Mouse (Mus musculus) frontal cortex, adult 2 months (tissue): ENCODE measurements at regions not wholly inside any gene's neighbourhood (a gene's known extent, or its start where the extent isn't known, plus 50 kb on each side); places are given as distances from the start of the nearest gene placed in this dataset.

Experiments
- DNase-seq, 2 experiments: peaks; one replicate each; pipeline ENCODE4 v3.0.0; 2022; ENCODE audit warnings: low spot score in 1 of 2; ENCODE audit errors: extremely low spot score in 1 of 2

GRCm38 (mm10) chr10:56753576-56753975 is 376.4 kb downstream of the Gja1 start:
- no peak for DNase-seq

DNA sequence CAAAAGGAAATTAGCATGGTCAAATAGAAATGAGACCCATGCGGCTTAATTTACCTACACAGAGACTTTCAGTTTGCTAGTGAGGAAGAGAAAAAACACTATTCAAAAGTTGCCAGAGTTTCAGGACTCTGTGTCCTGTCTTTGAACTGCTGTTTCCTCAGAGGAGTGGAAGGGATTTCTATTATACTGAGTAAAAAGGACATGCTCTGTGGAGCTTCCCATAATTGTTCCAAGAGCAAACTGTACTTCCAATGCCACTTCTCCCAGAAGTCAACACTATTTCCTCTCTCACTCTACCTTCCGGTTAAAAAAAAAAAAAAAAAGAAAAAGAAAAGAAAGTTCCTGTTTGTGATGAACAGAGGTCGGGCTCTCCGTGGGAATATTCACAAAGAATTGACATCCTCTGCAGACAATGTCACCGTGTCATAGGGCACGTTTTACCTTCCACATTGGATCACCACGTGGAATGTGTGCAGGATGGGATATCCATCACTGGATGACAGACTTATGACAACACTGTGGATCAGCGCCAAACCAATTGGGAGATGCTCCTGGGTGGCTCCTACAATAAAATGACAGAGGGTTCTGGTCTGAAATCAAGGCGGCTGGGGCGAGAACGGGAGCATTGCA is 377.5 kb downstream of the Gja1 start:
- peak in 1 of 2 experiments; percentile 5 for DNase-seq

GRCm38 (mm10) chr10:56770629-56771028 is 393.5 kb downstream of the Gja1 start:
- DNase-seq, result no peak

DNA sequence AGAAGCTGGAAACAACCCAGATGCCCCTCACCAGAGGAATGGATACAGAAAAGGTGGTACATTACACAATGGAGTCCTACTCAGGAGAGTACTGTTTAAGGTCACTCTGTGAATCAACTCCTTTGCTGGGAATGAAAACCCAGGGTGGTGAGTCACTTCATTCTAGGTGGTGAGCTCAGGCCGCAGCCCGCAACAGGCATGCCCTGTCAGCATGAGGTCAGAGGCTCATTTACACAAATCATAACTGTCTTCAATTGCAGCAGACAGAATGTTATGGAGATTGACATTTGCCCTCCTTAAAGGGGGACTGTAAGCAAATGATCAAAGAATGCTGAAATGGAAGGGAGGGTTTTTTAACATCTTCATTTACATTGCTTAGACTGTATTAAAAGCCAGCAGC is 405.1 kb downstream of the Gja1 start:
- no peak for DNase-seq

DNA sequence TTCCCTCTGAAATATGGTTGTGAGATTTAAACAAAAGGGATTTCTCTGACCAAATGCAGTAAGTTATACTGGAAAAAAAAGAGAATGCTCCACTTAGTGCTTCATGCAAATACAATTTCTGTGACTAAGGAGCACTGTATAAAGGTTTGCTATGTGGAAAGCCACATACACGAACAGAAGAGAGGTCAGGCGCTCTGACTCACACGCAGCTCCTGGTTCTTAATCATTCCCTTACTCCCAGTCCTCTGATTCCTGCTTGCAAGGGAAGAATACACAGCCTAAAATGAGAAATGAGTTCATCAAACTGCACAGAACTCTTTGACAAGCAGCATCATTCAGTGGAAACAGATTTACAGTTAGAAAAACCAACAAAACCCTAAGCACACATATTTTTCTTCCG is 406.8 kb downstream of the Gja1 start:
- DNase-seq, result no peak

DNA sequence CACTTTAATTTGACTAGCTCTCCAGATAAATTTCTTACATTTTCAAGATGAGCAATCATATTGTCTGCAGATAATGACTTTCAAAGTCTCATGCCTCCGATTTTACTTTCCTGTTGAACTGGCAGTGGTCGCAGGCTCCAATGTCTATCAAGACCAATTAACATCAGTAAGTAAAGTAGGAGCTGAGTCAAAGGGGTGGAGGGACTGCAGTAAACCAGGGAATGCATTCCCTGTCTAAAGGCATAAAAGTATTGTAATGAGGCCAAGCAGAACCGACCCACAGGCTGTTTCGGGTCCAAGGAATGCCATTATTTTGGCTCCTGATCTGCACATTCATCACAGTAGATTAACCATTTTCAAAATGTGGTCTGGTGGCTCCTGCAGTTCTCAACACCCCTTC is 411.0 kb downstream of the Gja1 start:
- DNase-seq, result no peak

DNA sequence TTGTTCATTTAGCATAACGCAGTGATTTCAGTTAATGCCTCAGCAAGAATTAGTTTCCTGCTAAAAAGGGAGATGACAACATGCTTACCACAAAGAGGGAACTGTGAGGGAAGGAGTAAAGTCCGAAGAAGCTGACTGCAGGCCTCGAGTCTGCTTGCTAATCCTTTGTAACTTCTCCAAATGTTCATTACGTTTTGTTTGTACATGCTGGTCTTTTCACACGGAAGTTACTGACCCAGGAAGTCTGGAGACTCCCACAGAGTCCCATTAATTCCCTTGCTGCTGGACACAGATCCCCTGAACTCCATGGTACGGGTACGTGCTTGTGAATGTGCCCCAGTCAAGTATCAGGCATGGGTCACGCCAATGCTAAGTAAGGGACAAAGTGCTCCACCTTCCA is 415.9 kb downstream of the Gja1 start:
- peak in 1 of 2 experiments; percentile 0 for DNase-seq

GRCm38 (mm10) chr10:56795396-56795795 is 418.3 kb downstream of the Gja1 start:
- DNase-seq, result no peak

GRCm38 (mm10) chr10:56799307-56799706 is 422.2 kb downstream of the Gja1 start:
- DNase-seq, result no peak

- no peak for DNase-seq
Observed at GRCm38 (mm10) chr10:56799745-56800144, 422.6 kb downstream of the Gja1 start.

DNA sequence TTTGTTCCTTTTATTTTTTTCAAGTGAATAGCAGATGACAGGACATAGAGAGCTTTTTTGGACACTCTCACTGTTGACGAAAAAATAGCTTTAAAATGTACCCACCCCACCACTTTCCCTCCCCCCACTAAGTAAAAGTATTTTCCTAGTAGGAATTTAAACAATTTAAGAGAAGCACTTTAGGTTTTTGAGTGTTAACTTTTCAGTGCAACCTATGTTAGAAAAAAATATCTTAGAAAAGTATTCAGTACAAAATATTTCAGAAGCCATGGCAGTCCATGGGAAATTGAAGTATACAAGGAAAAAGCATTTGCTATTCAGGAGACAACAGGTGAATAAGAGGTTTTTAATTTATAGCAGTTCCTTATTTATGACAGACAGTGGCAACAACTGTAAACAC is 431.9 kb downstream of the Gja1 start:
- no peak for DNase-seq

- peak in 1 of 2 experiments; percentile 2 for DNase-seq
Observed at GRCm38 (mm10) chr10:56822158-56822557, 445.0 kb downstream of the Gja1 start.

GRCm38 (mm10) chr10:56831331-56831730 is 454.2 kb downstream of the Gja1 start:
- no peak for DNase-seq

GRCm38 (mm10) chr10:56831966-56832365 is 454.8 kb downstream of the Gja1 start:
- peak; percentile 7 to 15 for DNase-seq

- no peak for DNase-seq
Observed at GRCm38 (mm10) chr10:56836130-56836529, 459.0 kb downstream of the Gja1 start.

- DNase-seq, result peak; percentile 25 to 36
Observed at GRCm38 (mm10) chr10:56839006-56839495, 461.9 kb downstream of the Gja1 start.

DNA sequence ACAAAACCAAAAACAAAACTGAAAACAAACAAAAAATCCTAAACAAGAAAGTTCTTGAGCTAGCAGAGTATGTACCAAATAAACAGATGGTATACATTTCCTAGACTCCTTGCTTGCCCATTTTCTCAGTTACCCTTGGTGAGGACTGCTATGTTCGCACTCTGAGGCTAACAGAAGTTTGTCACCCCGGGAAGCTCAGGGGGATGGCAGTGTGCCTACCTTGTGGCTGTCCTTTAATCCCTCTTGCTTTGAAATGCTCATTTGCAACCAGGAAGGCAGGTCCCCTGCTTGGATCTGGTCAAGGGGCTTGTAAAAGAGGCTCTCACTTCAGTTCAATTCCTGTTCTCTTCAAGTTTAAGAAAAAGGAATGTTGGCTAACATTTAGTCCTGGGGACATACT is 462.4 kb downstream of the Gja1 start:
- peak in 1 of 2 experiments; percentile 32 for DNase-seq

DNA sequence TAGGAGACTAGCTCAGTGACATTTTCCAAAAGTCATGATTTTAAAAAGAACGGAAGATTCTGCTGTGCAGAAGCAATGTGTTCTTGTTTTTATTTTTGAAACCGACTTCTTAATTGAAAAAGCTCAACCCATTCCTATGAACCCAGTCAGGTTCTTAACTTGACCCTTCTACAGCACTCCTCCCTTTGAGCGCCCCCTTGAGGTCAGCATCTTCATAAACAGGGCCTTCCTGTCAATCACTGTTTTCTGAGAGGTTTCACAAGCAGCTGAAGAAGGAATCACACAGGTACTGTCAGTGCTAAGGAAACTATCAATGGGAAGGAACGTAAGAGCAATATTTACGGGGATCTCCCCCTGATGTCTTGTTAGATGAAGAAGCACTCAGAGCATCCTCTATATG is 463.6 kb downstream of the Gja1 start:
- peak in 1 of 2 experiments; percentile 23 for DNase-seq

GRCm38 (mm10) chr10:56841486-56841885 is 464.4 kb downstream of the Gja1 start:
- no peak for DNase-seq

DNA sequence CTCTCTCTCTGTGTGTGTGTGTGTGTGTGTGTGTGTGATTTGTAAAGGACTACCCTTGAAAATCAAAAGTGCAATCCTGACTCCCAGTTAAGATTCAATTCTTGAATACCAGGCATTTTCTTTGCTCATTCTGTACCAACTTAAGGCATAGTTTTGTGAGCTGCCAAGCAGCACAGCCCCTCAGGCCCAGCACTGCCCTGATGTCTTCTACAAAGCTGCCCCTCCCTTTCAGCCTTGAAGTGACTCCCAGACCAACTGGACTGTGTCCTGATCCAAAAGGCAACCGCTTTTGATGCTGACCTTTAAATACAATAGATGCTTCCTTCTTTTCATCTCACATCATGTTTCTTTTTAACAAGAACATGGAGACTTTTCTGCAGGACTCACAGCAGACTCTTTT is 464.8 kb downstream of the Gja1 start:
- no peak for DNase-seq

GRCm38 (mm10) chr10:56852484-56852883 is 475.4 kb downstream of the Gja1 start:
- DNase-seq, result no peak

- no peak for DNase-seq
Observed at GRCm38 (mm10) chr10:56856186-56856585, 479.1 kb downstream of the Gja1 start.

- DNase-seq, result no peak
Observed at GRCm38 (mm10) chr10:56879744-56880143, 502.6 kb downstream of the Gja1 start.
